Mouse (Mus musculus) liver, postnatal 0 days (tissue): ENCODE measurements around the gene AU018091. TPM values are rescaled to one million over a fixed set of nuclear protein-coding genes. Genes with fewer than 3 reads are reported as not detected.
"Not testable (repeated sequence)": the region's sequence is repeated elsewhere in the genome, so short reads cannot be mapped to it uniquely, and the experiment has no call there.

Experiments
- ATAC-seq: fragments of 200-750 bp; cut with Nextera tagmentation; 2 replicates; pipeline ENCODE4 v1.8.0; 2017; ENCODE audit warnings: mild to moderate bottlenecking, moderate library complexity
- DNase-seq: peaks from one replicate; pipeline ENCODE4 v3.0.0-alpha.2; 2016
- H3K27ac ChIP-seq: fragments of 300-500 bp; sonication (generic); 2 replicates; pipeline ENCODE4 v1.5.1; 2014; ENCODE audit warnings: antibody characterized with exemption, moderate library complexity, mild to moderate bottlenecking, low read depth
- H3K27me3 ChIP-seq: fragments of 300-500 bp; sonication (generic); 2 replicates; pipeline ENCODE4 v1.6.1; 2014; ENCODE audit warnings: low read length, control low read depth, mixed read lengths; ENCODE audit not compliant: insufficient read depth
- H3K36me3 ChIP-seq: fragments of 300-500 bp; sonication (generic); replicated peaks from 2 replicates; pipeline ENCODE4 v1.6.1; 2014; ENCODE audit warnings: mild to moderate bottlenecking, control low read depth, low read length, moderate library complexity, mixed read lengths; ENCODE audit not compliant: insufficient read depth
- H3K4me1 ChIP-seq: fragments of 300-500 bp; sonication (generic); 2 replicates; pipeline ENCODE4 v1.6.1; 2014; ENCODE audit warnings: antibody characterized with exemption, mild to moderate bottlenecking, control low read depth; ENCODE audit not compliant: insufficient read depth
- H3K4me2 ChIP-seq: fragments of 300-500 bp; sonication (generic); 2 replicates; pipeline ENCODE4 v1.6.1; 2014; ENCODE audit warnings: low read depth, mild to moderate bottlenecking, low read length, moderate library complexity, mixed read lengths
- H3K4me3 ChIP-seq: fragments of 300-500 bp; sonication (generic); 2 replicates; pipeline ENCODE4 v1.5.1; 2014; ENCODE audit warnings: low read depth, low read length
- H3K9ac ChIP-seq: fragments of 300-500 bp; sonication (generic); replicated peaks from 2 replicates; pipeline ENCODE4 v1.6.1; 2014; ENCODE audit warnings: mild to moderate bottlenecking, moderate library complexity
- H3K9me3 ChIP-seq: fragments of 300-500 bp; sonication (generic); 2 replicates; pipeline ENCODE4 v1.6.1; 2016; ENCODE audit warnings: mild to moderate bottlenecking, control low read depth, low read length, mixed read lengths
- CTCF ChIP-seq: sonication (generic); IDR thresholded peaks from 2 replicates; pipeline ENCODE4 v1.5.1; 2016; ENCODE audit warnings: antibody characterized with exemption, low read depth
- EP300 ChIP-seq: IDR thresholded peaks from 2 replicates; pipeline ENCODE4 v1.6.1; 2016; ENCODE audit warnings: antibody characterized with exemption, low read depth, mild to moderate bottlenecking
- WGBS: fragments of 180-500 bp; shearing (Covaris S2); extraction: QIAGEN DNeasy Blood & Tissue Kit; methylation state at CpG from one replicate; pipeline ENCODE4 v1.1.7; 2014; ENCODE audit not compliant: insufficient replicate concordance; 5-methylcytosine and 5-hydroxymethylcytosine counted together
- polyA plus RNA-seq: library from polyadenylated mRNA; unstranded; fragments of >200 nt; fragmentation: Nextera tagmentation; extraction: Ambion mirVana; gene quantifications from 2 replicates; pipeline ENCODE4 v1.2.1, GENCODE M21; 2015

The AU018091 gene
- polyA plus RNA-seq, 1 experiment from 2014 or later, result not detected

DNA sequence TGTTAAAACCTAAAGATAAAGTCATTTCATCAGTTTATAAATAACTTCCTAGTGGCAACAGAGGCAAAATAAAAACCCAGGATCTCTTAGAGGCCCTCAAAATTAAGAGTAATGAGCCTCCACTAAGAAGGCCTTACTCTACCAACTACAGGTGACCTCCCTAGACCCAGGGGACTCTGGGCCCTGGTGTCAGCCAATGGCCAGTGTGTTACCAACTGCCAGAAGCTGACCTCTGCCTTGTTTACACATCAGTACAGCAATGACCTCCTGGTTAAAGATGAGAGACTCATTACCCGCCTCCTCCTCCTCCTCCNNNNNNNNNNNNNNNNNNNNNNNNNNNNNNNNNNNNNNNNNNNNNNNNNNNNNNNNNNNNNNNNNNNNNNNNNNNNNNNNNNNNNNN is 17.1 kb upstream of the AU018091 start:
- peak; percentile 87 for ATAC-seq
- no peak overlapping the region for H3K9ac ChIP-seq
- H3K36me3 ChIP-seq, result no peaks in the 10 kb centered on the region
- TF ChIP-seq CTCF (no peak), EP300 (no peak)
- no peaks in the 10 kb centered on the region for H3K4me1 ChIP-seq
- no CpG with 5 or more reads among the region's 1 CpGs for WGBS
- no peak overlapping the region for H3K4me3 ChIP-seq
- no peaks in the 10 kb centered on the region for H3K27me3 ChIP-seq
- no peak overlapping the region for H3K4me2 ChIP-seq
- DNase-seq, result no peak
- H3K9me3 ChIP-seq, result no peaks in the 10 kb centered on the region
- H3K27ac ChIP-seq, result no peak overlapping the region

DNA sequence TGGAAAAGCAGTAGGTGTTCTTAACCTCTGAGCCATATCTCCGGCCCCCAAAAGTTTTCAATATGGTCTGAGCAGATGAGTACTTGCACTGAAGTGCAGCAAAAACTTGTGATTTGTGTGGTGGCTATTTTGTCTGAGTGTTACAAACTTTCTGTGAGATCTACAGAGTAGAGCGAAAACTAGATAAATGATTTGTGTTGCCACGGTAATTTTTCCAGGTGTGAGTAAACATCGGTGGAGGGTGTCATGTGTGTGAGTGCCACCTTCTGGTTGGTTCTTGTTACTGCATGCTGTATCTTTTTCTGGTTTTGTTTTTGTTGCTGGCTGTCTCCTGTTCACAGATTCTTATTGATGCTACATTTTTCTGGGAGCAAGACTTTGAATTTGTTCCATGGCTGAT is 15.4 kb upstream of the AU018091 start:
- no peaks in the 10 kb centered on the region for H3K9me3 ChIP-seq
- H3K4me3 ChIP-seq, result no peak overlapping the region
- ATAC-seq (no peak), DNase-seq (no peak)
- no peaks in the 10 kb centered on the region for H3K27me3 ChIP-seq
- no peaks in the 10 kb centered on the region for H3K36me3 ChIP-seq
- no peaks in the 10 kb centered on the region for H3K4me1 ChIP-seq
- no peak for TF ChIP-seq EP300
- peak; percentile 77 for TF ChIP-seq CTCF
- 29% methylated on average over 4 of the region's 4 CpGs for whole genome bisulfite sequencing
- H3K27ac ChIP-seq, result no peak overlapping the region
- no peak overlapping the region for H3K9ac ChIP-seq
- no peak overlapping the region for H3K4me2 ChIP-seq

DNA sequence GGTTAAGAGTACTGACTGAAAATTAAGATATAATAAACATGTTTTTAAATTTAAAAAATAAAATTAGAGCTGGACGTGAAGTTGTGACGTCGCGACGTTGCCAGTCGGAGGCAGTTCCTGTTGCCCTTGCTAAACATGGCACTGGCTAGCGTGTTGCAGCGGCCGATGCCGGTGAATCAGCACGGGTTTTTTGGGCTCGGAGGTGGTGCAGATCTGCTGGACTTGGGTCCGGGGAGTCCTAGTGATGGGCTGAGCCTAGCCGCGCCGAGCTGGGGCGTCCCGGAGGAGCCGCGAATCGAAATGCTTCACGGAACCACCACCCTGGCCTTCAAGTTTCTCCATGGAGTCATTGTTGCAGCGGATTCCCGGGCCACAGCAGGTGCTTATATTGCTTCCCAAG is 12.0 kb upstream of the AU018091 start:
- H3K27ac ChIP-seq, H3K9ac ChIP-seq, ATAC-seq, H3K36me3 ChIP-seq, H3K4me3 ChIP-seq, H3K4me1 ChIP-seq, H3K4me2 ChIP-seq, H3K27me3 ChIP-seq, H3K9me3 ChIP-seq, DNase-seq: not testable (repeated sequence)
- WGBS, result 88% methylated on average over 21 of the region's 24 CpGs

DNA sequence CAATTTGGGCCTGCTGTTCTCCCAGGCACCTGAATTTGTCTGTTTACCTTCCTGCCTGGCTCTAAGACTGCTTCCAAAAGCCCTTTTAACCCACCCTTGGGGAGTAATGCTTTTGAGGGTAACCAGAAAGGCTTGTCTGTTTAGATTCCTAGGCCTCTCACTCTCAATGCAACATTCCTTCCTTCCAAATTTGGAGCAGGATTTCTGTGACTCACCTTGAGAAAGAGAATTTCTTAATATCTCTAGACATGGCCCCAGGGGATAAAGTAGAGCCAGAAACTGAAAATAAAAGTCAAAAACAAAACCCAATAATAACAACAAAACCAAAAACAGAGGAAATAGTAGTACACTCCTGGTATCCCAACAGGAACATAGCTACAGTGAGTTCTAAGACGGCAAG is 707 bp downstream of the AU018091 start:
- no peak overlapping the region for H3K4me2 ChIP-seq
- 86% methylated on average over 1 of the region's 1 CpGs for whole genome bisulfite sequencing
- ATAC-seq (no peak), DNase-seq (no peak)
- no peak overlapping the region for H3K9ac ChIP-seq
- H3K27ac ChIP-seq, result no peak overlapping the region
- no peaks in the 10 kb centered on the region for H3K27me3 ChIP-seq
- H3K9me3 ChIP-seq, result no peaks in the 10 kb centered on the region
- H3K4me1 ChIP-seq, result no peaks in the 10 kb centered on the region
- H3K4me3 ChIP-seq, result no peak overlapping the region
- no peak for TF ChIP-seq CTCF
- no peak for TF ChIP-seq EP300
- H3K36me3 ChIP-seq, result no peaks in the 10 kb centered on the region

DNA sequence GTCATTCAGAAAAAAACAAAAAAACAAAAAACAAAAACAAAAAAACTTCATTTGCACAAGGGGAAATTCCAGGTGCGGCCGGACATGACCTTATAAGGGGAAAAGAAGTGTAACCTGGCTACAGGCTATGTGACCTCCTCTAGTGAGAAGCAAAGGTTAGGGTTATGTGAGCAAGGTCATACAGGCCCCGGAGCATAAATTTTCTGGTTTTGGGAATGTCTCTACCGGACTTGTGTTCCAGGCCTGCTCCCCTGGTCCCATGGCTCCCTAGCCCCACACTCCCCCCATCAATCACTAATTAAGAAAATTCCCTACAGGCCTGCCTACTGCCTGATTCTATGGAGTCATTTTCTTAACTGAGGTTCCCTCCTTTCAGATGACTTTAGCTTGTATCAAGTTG is 2.7 kb downstream of the AU018091 start:
- no peak for TF ChIP-seq EP300
- no peak for TF ChIP-seq CTCF
- no peaks in the 10 kb centered on the region for H3K9me3 ChIP-seq
- no peak for ATAC-seq
- H3K4me2 ChIP-seq, result no peak overlapping the region
- DNase-seq, result no peak
- H3K4me1 ChIP-seq, result no peaks in the 10 kb centered on the region
- H3K9ac ChIP-seq, result no peak overlapping the region
- no peaks in the 10 kb centered on the region for H3K27me3 ChIP-seq
- no peak overlapping the region for H3K4me3 ChIP-seq
- no peak overlapping the region for H3K27ac ChIP-seq
- WGBS, result 86% methylated on average over 4 of the region's 4 CpGs
- no peaks in the 10 kb centered on the region for H3K36me3 ChIP-seq

GRCm38 (mm10) chr7:3164991-3165390 is 4.0 kb downstream of the AU018091 start:
- TF ChIP-seq EP300 (no peak), CTCF (no peak)
- H3K4me2 ChIP-seq, result no peak overlapping the region
- H3K9ac ChIP-seq, result no peak overlapping the region
- no peak overlapping the region for H3K27ac ChIP-seq
- no peaks in the 10 kb centered on the region for H3K9me3 ChIP-seq
- H3K27me3 ChIP-seq, result no peaks in the 10 kb centered on the region
- DNase-seq (no peak), ATAC-seq (no peak)
- no peak overlapping the region for H3K4me3 ChIP-seq
- H3K4me1 ChIP-seq, result no peaks in the 10 kb centered on the region
- H3K36me3 ChIP-seq, result no peaks in the 10 kb centered on the region

GRCm38 (mm10) chr7:3164381-3164780 is 4.6 kb downstream of the AU018091 start:
- Histone ChIP-seq H3K9me3 (no peaks in the 10 kb centered on the region), H3K4me1 (no peaks in the 10 kb centered on the region), H3K4me3 (no peak overlapping the region), H3K36me3 (no peaks in the 10 kb centered on the region), H3K4me2 (no peak overlapping the region), H3K27ac (no peak overlapping the region), H3K27me3 (no peaks in the 10 kb centered on the region), H3K9ac (no peak overlapping the region)
- DNase-seq, result no peak
- no peak for ATAC-seq
- no peak for TF ChIP-seq CTCF
- no peak for TF ChIP-seq EP300
- 71% methylated on average over 6 of the region's 6 CpGs for WGBS
